Mouse (Mus musculus) heart, adult 11 months (tissue): Measurements from ENCODE around the gene Olfr836.
"Not testable (repeated sequence)": the region's sequence is repeated elsewhere in the genome, so short reads cannot be mapped to it uniquely, and the experiment has no call there.

Experiments
- DNase-seq: peaks from one replicate; pipeline ENCODE4 v3.0.0; 2022

Gene Olfr836

GRCm38 (mm10) chr9:19120082-19120481 is at the start of gene Olfr836:
Gene Olfr836 (plus strand): TSS chr9:19120382.
- DNase-seq = no peak

GRCm38 (mm10) chr9:19084986-19085385 is 35.2 kb upstream of the Olfr836 start:
- no peak for DNase-seq

GRCm38 (mm10) chr9:19092889-19093753 is 27.1 kb upstream of the Olfr836 start:
- not testable (repeated sequence) for DNase-seq

GRCm38 (mm10) chr9:19097286-19097685 is 22.9 kb upstream of the Olfr836 start:
- DNase-seq = no peak

- no peak for DNase-seq
Measured at GRCm38 (mm10) chr9:19136017-19136416, 15.8 kb downstream of the Olfr836 start, which contains the start of gene Olfr837. Gene Olfr837 (plus strand): TSS chr9:19136317.
